Mouse (Mus musculus) retina, adult 2 months (tissue): ENCODE measurements around the gene Mypn.

Experiments used
- DNase-seq: peaks from one replicate; pipeline ENCODE4 v3.0.0-alpha.2; 2012; ENCODE audit warnings: low read depth, low spot score

The Mypn gene

GRCm38 (mm10) chr10:63155668-63156350 is 47.9 kb downstream of the Mypn start:
- DNase-seq: no peak

- no peak for DNase-seq
Measured at GRCm38 (mm10) chr10:63154726-63155125, 49.0 kb downstream of the Mypn start.

GRCm38 (mm10) chr10:63154226-63154625 is 49.5 kb downstream of the Mypn start:
- DNase-seq: no peak

- peak; percentile 39 for DNase-seq
Measured at GRCm38 (mm10) chr10:63153563-63153962, 50.2 kb downstream of the Mypn start.

GRCm38 (mm10) chr10:63152358-63152757 is 51.4 kb downstream of the Mypn start:
- no peak for DNase-seq

GRCm38 (mm10) chr10:63142660-63143059 is 61.1 kb downstream of the Mypn start:
- no peak for DNase-seq

- no peak for DNase-seq
Measured at GRCm38 (mm10) chr10:63136436-63136835, 67.3 kb downstream of the Mypn start.

- DNase-seq: no peak
Measured at GRCm38 (mm10) chr10:63135680-63136079, 68.1 kb downstream of the Mypn start.

- no peak for DNase-seq
Measured at GRCm38 (mm10) chr10:63133326-63133725, 70.4 kb downstream of the Mypn start.

GRCm38 (mm10) chr10:63132356-63132755 is 71.4 kb downstream of the Mypn start:
- no peak for DNase-seq

- no peak for DNase-seq
Measured at GRCm38 (mm10) chr10:63130500-63130899, 73.3 kb downstream of the Mypn start.

- DNase-seq: no peak
Measured at GRCm38 (mm10) chr10:63128256-63128655, 75.5 kb downstream of the Mypn start.

GRCm38 (mm10) chr10:63127156-63127555 is 76.6 kb downstream of the Mypn start:
- DNase-seq: no peak

- no peak for DNase-seq
Measured at GRCm38 (mm10) chr10:63126116-63126515, 77.6 kb downstream of the Mypn start.

GRCm38 (mm10) chr10:63125343-63125742 is 78.4 kb downstream of the Mypn start:
- DNase-seq: no peak

- DNase-seq: no peak
Measured at GRCm38 (mm10) chr10:63124016-63124415, 79.7 kb downstream of the Mypn start.

GRCm38 (mm10) chr10:63123141-63123540 is 80.6 kb downstream of the Mypn start:
- no peak for DNase-seq

GRCm38 (mm10) chr10:63122516-63122915 is 81.2 kb downstream of the Mypn start:
- DNase-seq: no peak

- DNase-seq: no peak
Measured at GRCm38 (mm10) chr10:63121961-63122360, 81.8 kb downstream of the Mypn start.

- DNase-seq: no peak
Measured at GRCm38 (mm10) chr10:63119916-63120315, 83.8 kb downstream of the Mypn start.

- no peak for DNase-seq
Measured at GRCm38 (mm10) chr10:63117583-63117982, 86.2 kb downstream of the Mypn start.

- no peak for DNase-seq
Measured at GRCm38 (mm10) chr10:63116376-63116775, 87.4 kb downstream of the Mypn start.

- DNase-seq: no peak
Measured at GRCm38 (mm10) chr10:63115881-63116280, 87.9 kb downstream of the Mypn start.
